Mouse (Mus musculus) cerebellum, adult 2 months (tissue): ENCODE measurements around the gene Rgl1. TPM values are rescaled to one million over a fixed set of nuclear protein-coding genes. Genes with fewer than 3 reads are reported as not detected.

ENCODE experiments used
- DNase-seq, 2 experiments: peaks; one replicate each; pipeline ENCODE4 v3.0.0; 2021
- H3K27ac ChIP-seq: fragments of 200-500 bp; 2 replicates; pipeline ENCODE4 v1.5.1; 2012; ENCODE audit warnings: low read length, control low read depth, inconsistent platforms; ENCODE audit not compliant: insufficient read depth
- H3K27me3 ChIP-seq: fragments of 200-500 bp; 2 replicates; pipeline ENCODE4 v1.6.1; 2012; ENCODE audit warnings: inconsistent platforms, mild to moderate bottlenecking, low read length, moderate library complexity; ENCODE audit not compliant: control insufficient read depth, insufficient read depth
- H3K4me1 ChIP-seq: fragments of 200-500 bp; 2 replicates; pipeline ENCODE4 v1.6.1; 2011; ENCODE audit warnings: low read length; ENCODE audit not compliant: control insufficient read depth, insufficient read depth
- H3K4me3 ChIP-seq: fragments of 200-500 bp; replicated peaks from 2 replicates; pipeline ENCODE3; 2011; ENCODE audit warnings: mild to moderate bottlenecking, low read depth, low read length, control low read depth; ENCODE audit not compliant: insufficient read depth
- CTCF ChIP-seq: fragments of 200-500 bp; IDR thresholded peaks from 2 replicates; pipeline ENCODE4 v1.5.1; 2011; ENCODE audit warnings: low read depth, mild to moderate bottlenecking, control low read depth, low read length, moderate library complexity, borderline replicate concordance; ENCODE audit not compliant: insufficient read depth
- POLR2A ChIP-seq: fragments of 200-500 bp; IDR thresholded peaks from 2 replicates; pipeline ENCODE4 v1.6.1; 2011; ENCODE audit warnings: low read length, control low read depth, borderline replicate concordance; ENCODE audit not compliant: insufficient read depth
- WGBS: fragments of 180-500 bp; shearing (Covaris S2); methylation state at CpG from one replicate; pipeline ENCODE4 v1.1.7; 2018; 5-methylcytosine and 5-hydroxymethylcytosine counted together
- polyA plus RNA-seq: library from polyadenylated mRNA; depleted of rRNA; stranded (reverse); fragments of >200 nt; gene quantifications from 2 replicates; pipeline ENCODE4 v1.2.3, GENCODE M21; 2012

Gene Rgl1
- polyA plus RNA-seq, 1 experiment = 24.4 TPM

DNA sequence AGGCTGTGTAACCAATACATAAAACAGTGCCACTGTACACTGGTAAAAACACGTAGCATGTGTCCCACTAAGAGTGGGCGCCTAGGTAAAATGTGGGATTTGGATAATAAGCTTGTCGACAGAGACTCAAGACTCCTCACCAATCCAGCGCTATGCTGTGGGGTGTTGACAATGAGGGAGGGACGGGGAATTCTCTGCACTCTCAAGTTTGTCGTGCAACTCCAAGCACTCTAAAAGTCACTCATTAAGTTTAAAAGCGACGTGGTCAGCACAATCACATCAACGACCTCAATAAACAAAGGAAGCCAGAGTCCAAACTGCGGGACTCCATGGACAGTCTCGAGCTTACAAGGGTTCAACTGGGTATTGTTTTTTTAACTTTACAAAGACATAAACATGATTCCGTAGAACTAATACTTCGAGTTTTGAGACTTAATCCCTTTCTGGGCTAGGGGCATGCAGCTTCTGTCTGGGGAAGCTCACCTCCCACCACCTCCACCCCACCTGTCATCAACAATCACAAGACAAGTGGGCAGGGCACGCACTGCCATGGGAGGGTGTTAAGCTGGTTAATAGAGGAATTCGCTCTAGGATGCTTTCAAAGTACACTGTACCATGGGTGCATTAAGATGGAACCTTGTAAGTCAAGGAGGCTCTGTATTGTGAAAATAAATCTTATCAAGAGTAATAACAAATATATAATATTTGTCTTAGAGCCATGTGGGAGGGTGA lies 22.9 kb downstream of the Rgl1 start:
- H3K4me1 ChIP-seq = no peaks in the 10 kb centered on the region
- H3K27me3 ChIP-seq = no peaks in the 10 kb centered on the region
- 77% methylated on average over 15 of the region's 15 CpGs for WGBS
- H3K27ac ChIP-seq = no peak overlapping the region
- no peak overlapping the region for H3K4me3 ChIP-seq
- DNase-seq = no peak
- no peak for TF ChIP-seq CTCF
- no peak for TF ChIP-seq POLR2A

DNA sequence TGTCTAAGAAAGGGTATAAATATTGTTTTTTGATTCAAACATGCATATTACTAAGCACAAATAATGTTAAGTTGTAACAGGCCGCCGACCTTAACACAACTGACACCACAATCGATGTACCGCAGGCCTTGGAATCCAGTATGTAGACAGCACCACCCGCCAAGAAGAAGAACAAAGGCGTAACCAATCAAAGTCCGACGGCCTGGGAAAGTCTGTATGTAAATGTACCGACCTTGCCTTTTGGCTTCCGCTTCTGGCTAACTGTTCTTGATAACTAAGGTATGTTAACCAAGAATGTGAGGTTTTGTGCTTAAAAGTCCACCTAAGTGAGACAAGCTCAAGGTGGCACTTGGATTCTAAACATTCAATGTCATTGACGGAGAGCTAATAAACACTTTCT lies 26.8 kb downstream of the Rgl1 start:
- Histone ChIP-seq H3K27ac (no peak overlapping the region), H3K4me1 (no peaks in the 10 kb centered on the region), H3K4me3 (no peak overlapping the region), H3K27me3 (no peaks in the 10 kb centered on the region)
- WGBS = 53% methylated on average over 11 of the region's 11 CpGs
- no peak for DNase-seq
- TF ChIP-seq POLR2A = no peak
- no peak for TF ChIP-seq CTCF

DNA sequence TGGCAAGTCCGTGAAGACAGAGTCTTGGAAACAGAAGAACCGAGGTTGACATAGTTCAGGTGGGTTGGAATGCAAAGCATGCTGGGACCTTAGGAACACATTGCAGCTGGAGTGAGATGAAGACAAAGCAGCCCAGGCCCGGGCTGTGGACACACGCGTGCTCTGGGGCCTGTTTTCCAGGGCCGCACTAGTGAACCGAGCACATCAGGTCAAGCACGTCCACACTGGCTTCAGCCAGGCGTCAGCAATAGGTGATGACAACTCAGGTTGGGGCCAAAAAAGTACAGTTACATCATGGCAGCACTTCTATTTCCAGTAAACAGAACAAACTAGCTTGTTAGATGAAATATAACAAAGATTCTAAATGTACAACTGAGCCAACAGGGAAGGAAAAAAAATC lies 27.4 kb downstream of the Rgl1 start:
- no peaks in the 10 kb centered on the region for H3K4me1 ChIP-seq
- no peak overlapping the region for H3K4me3 ChIP-seq
- TF ChIP-seq CTCF (no peak), POLR2A (no peak)
- H3K27ac ChIP-seq = no peak overlapping the region
- 83% methylated on average over 9 of the region's 9 CpGs for WGBS
- H3K27me3 ChIP-seq = no peaks in the 10 kb centered on the region
- no peak for DNase-seq

DNA sequence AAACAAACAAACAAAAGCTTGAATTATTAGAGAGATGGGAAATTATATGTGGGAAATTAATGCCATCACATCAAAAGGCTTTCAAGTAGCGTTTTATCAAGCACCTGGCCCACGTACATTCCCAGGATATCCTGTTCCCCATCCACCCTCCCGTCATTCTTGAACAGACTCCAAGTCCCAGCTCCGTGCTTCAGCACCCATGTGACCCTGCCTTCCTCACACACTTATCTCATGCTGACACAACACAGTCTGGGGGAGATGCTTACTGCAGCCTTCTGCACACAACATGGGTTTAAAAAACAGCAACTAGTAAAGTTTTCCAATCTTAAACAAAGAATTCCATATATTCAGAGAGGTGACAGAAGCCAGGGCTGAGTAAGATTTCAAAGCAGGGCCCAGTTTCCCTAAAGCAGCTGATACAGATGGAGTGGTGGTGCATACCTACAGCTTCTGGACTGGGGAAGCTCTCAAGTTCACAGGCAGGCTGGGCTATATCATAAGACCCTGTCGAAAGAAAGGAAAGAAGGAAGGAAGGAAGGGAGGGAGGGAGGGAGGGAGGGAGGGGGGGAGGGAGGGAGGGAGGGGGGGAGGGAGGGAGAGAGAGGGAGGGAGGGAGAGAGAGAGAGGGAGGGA lies 38.4 kb downstream of the Rgl1 start:
- 39% methylated on average over 4 of the region's 5 CpGs for WGBS
- H3K27me3 ChIP-seq = no peaks in the 10 kb centered on the region
- no peak overlapping the region for H3K27ac ChIP-seq
- H3K4me3 ChIP-seq = no peak overlapping the region
- no peak for DNase-seq
- TF ChIP-seq POLR2A (no peak), CTCF (no peak)
- H3K4me1 ChIP-seq = no peaks in the 10 kb centered on the region

DNA sequence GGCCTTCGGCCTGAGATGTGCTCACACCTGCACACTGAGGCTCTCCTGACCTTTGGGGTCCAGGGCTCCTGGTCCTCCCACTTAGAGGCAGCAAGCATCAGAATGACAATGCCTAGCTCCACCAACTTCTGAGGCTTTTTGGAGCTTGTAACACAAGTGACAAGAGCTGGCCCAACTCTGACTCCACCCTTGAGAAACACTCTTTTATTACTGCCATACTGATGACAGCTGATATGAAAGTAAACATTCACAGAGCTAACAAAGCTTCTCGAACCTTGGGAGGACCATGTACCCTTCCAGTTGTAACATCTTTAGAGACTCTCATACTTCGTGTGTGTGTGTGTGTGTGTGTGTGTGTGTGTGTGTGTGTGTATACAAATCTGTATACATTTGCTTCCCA lies 40.1 kb downstream of the Rgl1 start:
- DNase-seq = no peak
- Histone ChIP-seq H3K4me3 (no peak overlapping the region), H3K27ac (no peak overlapping the region), H3K27me3 (no peaks in the 10 kb centered on the region), H3K4me1 (no peaks in the 10 kb centered on the region)
- TF ChIP-seq POLR2A (no peak), CTCF (no peak)
- WGBS = 81% methylated on average over 3 of the region's 3 CpGs

DNA sequence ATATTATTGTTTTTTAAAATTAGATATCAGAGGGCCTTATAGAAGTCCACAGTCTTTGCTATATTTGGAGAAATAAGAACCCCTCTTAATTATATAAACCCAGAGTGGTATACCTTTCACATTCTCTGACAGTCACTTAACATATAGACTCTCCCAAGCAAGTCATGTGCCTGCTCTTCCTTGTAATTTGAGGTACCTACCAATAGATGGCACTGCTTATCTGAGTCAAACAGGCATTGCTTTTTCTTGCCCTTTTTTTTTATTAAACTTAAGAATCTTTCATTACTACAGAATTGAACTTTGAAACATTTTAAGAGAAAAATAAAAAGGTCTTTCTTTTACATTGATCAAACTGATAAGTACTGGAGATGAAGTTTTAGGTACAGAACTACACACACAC lies 41.9 kb downstream of the Rgl1 start:
- TF ChIP-seq CTCF (no peak), POLR2A (no peak)
- Histone ChIP-seq H3K4me1 (no peaks in the 10 kb centered on the region), H3K27me3 (no peaks in the 10 kb centered on the region), H3K4me3 (no peak overlapping the region), H3K27ac (no peak overlapping the region)
- DNase-seq = no peak

DNA sequence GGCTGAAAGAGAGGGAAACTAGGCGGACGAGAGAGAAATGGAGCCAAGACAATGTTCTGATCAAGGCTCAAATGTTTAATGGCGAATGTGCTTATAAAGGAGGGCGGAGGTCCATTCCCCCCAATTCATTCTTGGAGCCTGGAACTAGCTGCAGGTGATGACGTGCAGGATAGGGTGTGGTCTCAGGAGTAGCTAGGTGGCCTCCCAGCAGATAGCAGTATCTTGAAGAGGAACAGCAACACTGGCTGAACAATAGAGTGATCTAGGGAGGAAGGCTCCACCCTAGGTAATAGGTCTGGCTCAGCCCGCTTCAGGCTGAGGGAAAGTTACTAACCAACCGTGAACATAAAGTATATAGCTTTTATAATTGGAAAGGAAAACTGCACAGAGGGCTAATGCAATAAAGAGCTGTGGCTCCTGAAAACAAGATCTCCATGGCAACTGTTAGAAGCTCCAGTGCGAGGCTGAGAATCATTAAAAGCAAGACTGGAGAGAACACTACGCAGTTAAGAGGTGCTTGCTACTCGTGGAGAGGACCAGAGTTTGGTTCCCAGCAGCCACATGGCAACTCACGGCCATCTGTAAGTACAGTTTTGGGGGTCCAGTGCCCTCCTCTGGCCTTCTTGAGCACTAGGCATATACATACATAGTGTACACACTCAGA lies 44.5 kb downstream of the Rgl1 start:
- Histone ChIP-seq H3K27me3 (no peaks in the 10 kb centered on the region), H3K4me1 (no peaks in the 10 kb centered on the region), H3K4me3 (no peak overlapping the region), H3K27ac (no peak overlapping the region)
- no peak for TF ChIP-seq POLR2A
- no peak for TF ChIP-seq CTCF
- no peak for DNase-seq
- 92% methylated on average over 11 of the region's 11 CpGs for WGBS

DNA sequence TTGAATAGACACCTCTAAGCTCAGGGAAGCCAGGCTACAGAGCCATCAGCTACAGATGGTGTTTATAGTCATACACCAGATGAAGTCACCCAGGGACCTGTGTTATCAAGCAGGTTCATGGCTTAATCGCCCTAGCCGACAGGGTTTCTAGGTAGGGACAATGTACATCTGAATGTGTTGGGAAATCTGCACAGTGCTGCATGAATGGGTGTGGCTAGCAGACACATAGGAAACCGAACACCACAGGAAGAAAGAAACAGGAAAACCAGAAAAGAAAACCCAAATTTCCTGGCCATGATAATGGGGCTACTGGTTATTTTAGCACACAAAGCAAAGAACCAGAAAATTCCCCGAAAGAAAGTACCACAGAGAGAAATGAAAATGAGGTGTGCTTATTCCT lies 45.2 kb downstream of the Rgl1 start:
- Histone ChIP-seq H3K4me1 (no peaks in the 10 kb centered on the region), H3K27me3 (no peaks in the 10 kb centered on the region), H3K4me3 (no peak overlapping the region), H3K27ac (no peak overlapping the region)
- 94% methylated on average over 4 of the region's 4 CpGs for WGBS
- no peak for DNase-seq
- TF ChIP-seq CTCF (no peak), POLR2A (no peak)
